Mouse (Mus musculus): ENCODE data around the gene Ntrk3. TPM values are rescaled to one million over a fixed set of nuclear protein-coding genes. Genes with fewer than 3 reads are reported as not detected.

Ntrk3 gene
- polyA plus RNA-seq, 1 experiment from 2014 or later, result 3.0 TPM

- H3K9me3 ChIP-seq, result no peaks in the 10 kb centered on the region
- no peak overlapping the region for H3K4me3 ChIP-seq (replicated peaks)
- H3K9ac ChIP-seq, result no peak overlapping the region
- H3K27me3 ChIP-seq (replicated peaks), result no peaks in the 10 kb centered on the region
- H3K4me2 ChIP-seq, result no peak overlapping the region
- H3K27ac ChIP-seq, result no peak overlapping the region
- 68% methylated on average over 5 of the region's 5 CpGs for WGBS
- H3K36me3 ChIP-seq, result no peaks in the 10 kb centered on the region
- no peaks in the 10 kb centered on the region for H3K4me1 ChIP-seq
- ATAC-seq (ENCODE audit: insufficient read depth, low FRiP score, low read depth), result no peak
Observed at GRCm38 (mm10) chr7:78347464-78347863, 390.3 kb downstream of the Ntrk3 start.

DNA sequence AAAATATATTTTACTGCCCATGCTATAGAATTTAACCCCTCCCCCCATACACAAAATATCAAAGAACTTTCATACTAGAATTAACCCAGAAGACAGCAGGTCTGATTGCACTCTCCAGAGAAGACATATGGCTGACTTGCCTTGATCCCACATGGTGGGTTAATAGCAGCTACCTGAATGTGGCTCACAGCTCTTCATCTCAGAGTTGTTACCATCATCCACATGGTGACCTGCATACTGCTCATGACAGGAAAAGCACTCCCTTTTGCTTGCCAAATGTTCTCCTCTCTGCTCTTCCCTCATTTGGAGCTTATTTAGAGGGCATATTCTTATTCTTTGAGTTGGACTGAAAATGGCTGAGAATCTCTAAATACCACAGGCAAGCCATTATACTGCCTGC lies 404.4 kb downstream of the Ntrk3 start:
- no peak for ATAC-seq (ENCODE audit: insufficient read depth, low FRiP score, low read depth)
- no peaks in the 10 kb centered on the region for H3K9me3 ChIP-seq
- H3K27me3 ChIP-seq (replicated peaks), result no peaks in the 10 kb centered on the region
- no peaks in the 10 kb centered on the region for H3K4me1 ChIP-seq
- H3K9ac ChIP-seq, result no peak overlapping the region
- no peak overlapping the region for H3K4me3 ChIP-seq (replicated peaks)
- H3K27ac ChIP-seq, result no peak overlapping the region
- no peaks in the 10 kb centered on the region for H3K36me3 ChIP-seq
- H3K4me2 ChIP-seq, result no peak overlapping the region

- H3K4me1 ChIP-seq, result no peaks in the 10 kb centered on the region
- 79% methylated on average over 2 of the region's 2 CpGs for WGBS
- H3K9me3 ChIP-seq, result no peaks in the 10 kb centered on the region
- no peaks in the 10 kb centered on the region for H3K27me3 ChIP-seq (replicated peaks)
- ATAC-seq (ENCODE audit: insufficient read depth, low FRiP score, low read depth), result no peak
- H3K9ac ChIP-seq, result no peak overlapping the region
- H3K27ac ChIP-seq, result no peak overlapping the region
- H3K4me2 ChIP-seq, result no peak overlapping the region
- no peak overlapping the region for H3K4me3 ChIP-seq (replicated peaks)
- H3K36me3 ChIP-seq, result no peaks in the 10 kb centered on the region
Observed at GRCm38 (mm10) chr7:78328301-78328700, 409.5 kb downstream of the Ntrk3 start.

DNA sequence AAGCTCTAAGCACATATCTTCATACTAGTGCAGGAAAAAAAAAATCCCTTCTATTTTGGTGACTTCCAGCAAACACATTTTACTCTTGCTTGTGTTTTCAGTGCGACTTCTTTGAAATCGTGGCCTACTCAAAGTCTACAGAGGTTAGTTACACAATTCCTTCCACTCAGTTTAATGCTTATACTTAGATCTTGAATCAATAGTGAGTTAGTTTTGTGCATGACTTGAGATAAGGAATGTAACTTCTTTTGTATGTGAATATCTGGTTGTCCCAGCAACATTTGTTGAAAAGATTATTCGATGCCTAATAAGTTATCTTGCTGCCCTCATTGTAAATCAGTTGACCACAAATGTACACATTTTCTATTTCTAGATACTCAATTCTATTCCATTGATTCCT lies 411.6 kb downstream of the Ntrk3 start:
- Histone ChIP-seq H3K9me3 (no peaks in the 10 kb centered on the region), H3K4me2 (no peak overlapping the region), H3K27me3 (replicated peaks) (no peaks in the 10 kb centered on the region), H3K4me1 (no peaks in the 10 kb centered on the region), H3K36me3 (no peaks in the 10 kb centered on the region), H3K27ac (no peak overlapping the region), H3K9ac (no peak overlapping the region), H3K4me3 (replicated peaks) (no peak overlapping the region)
- WGBS, result 76% methylated on average over 3 of the region's 3 CpGs
- no peak for ATAC-seq (ENCODE audit: insufficient read depth, low FRiP score, low read depth)

DNA sequence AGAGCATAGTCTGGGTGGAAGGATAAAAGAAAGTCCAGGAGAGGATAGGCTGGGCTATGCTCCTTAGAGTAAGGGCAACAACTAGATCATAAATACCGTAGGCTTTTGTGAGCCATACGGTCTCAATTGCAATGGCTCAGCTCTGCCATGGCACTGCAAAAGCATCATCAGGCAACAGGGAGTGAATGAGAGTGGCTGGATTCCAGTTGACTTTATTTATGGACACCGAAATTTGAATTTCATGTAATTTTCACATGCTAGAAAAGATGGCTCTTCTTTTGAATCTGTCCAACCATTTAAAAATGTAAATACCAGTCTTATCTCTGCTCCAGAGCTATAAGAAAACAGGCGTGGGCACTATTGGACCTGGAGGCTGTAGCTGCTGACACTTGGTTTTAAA lies 419.2 kb downstream of the Ntrk3 start:
- Histone ChIP-seq H3K4me3 (replicated peaks) (no peak overlapping the region), H3K27me3 (replicated peaks) (no peaks in the 10 kb centered on the region), H3K9ac (no peak overlapping the region), H3K36me3 (no peaks in the 10 kb centered on the region), H3K4me2 (no peak overlapping the region), H3K27ac (no peak overlapping the region), H3K4me1 (no peaks in the 10 kb centered on the region), H3K9me3 (no peaks in the 10 kb centered on the region)
- no peak for ATAC-seq (ENCODE audit: insufficient read depth, low FRiP score, low read depth)
- 85% methylated on average over 4 of the region's 4 CpGs for WGBS

DNA sequence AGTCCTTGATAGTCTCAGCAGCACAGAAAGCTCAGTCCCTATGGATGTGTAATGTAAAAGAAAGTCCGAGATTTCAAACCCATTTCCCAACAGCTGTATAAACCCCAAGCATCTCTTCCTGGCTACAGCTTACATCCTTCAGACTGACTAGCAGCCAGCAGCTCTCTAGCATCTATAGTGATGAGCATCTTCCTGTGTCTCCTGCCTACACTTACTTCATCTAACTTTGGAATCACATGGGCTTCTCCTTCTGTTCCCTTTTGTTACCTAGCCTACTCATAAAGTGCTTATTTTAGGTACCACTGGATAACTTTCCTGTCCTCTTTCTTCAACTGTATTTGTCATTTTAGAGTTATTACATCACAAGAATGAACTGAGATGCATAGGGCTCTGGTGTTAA lies 432.0 kb downstream of the Ntrk3 start:
- Histone ChIP-seq H3K9me3 (no peaks in the 10 kb centered on the region), H3K36me3 (no peaks in the 10 kb centered on the region)
- WGBS, result 70% methylated on average over 1 of the region's 1 CpGs

DNA sequence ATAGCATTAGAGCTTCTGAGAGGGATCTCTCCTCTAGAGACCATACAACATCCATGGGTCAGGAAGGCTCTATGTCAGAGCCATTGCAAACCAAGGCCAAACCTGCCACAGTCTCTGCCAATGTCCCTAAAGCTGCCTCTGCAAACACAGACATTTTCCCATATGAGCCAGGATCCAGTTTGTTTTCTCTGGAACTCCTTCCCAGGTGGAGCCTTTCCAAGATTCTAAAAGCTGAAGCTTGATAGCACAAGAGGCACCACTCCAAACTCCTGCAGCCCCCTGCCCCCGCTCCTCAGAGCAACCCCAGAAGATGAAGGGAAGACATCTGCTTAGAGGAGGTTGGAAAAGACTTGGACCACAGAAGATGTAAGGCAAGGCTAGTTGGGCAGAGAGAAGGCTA lies 432.8 kb downstream of the Ntrk3 start:
- Histone ChIP-seq H3K27me3 (replicated peaks) (no peaks in the 10 kb centered on the region), H3K4me1 (no peaks in the 10 kb centered on the region), H3K36me3 (no peaks in the 10 kb centered on the region), H3K4me3 (replicated peaks) (no peak overlapping the region), H3K4me2 (no peak overlapping the region), H3K9me3 (no peaks in the 10 kb centered on the region), H3K27ac (no peak overlapping the region), H3K9ac (no peak overlapping the region)
- 82% methylated on average over 1 of the region's 1 CpGs for WGBS
- no peak for ATAC-seq (ENCODE audit: insufficient read depth, low FRiP score, low read depth)

More for the DNA sequence above, 432.0 kb downstream of the Ntrk3 start:
- H3K4me2 ChIP-seq, result no peak overlapping the region
- no peaks in the 10 kb centered on the region for H3K27me3 ChIP-seq (replicated peaks)
- no peak overlapping the region for H3K27ac ChIP-seq
- H3K4me3 ChIP-seq (replicated peaks), result no peak overlapping the region
- no peak for ATAC-seq (ENCODE audit: insufficient read depth, low FRiP score, low read depth)
- no peaks in the 10 kb centered on the region for H3K4me1 ChIP-seq
- no peak overlapping the region for H3K9ac ChIP-seq

- Histone ChIP-seq H3K4me1 (no peaks in the 10 kb centered on the region), H3K4me3 (replicated peaks) (no peak overlapping the region), H3K9ac (no peak overlapping the region), H3K27ac (no peak overlapping the region), H3K4me2 (no peak overlapping the region), H3K27me3 (replicated peaks) (no peaks in the 10 kb centered on the region), H3K36me3 (no peaks in the 10 kb centered on the region), H3K9me3 (no peaks in the 10 kb centered on the region)
- no peak for ATAC-seq (ENCODE audit: insufficient read depth, low FRiP score, low read depth)
- WGBS, result 85% methylated on average over 5 of the region's 5 CpGs
Observed at GRCm38 (mm10) chr7:78297290-78297689, 440.5 kb downstream of the Ntrk3 start.

GRCm38 (mm10) chr7:78294322-78294721 lies 443.5 kb downstream of the Ntrk3 start:
- no peaks in the 10 kb centered on the region for H3K27me3 ChIP-seq (replicated peaks)
- 71% methylated on average over 3 of the region's 3 CpGs for WGBS
- no peak overlapping the region for H3K4me2 ChIP-seq
- no peak overlapping the region for H3K4me3 ChIP-seq (replicated peaks)
- ATAC-seq (ENCODE audit: insufficient read depth, low FRiP score, low read depth), result no peak
- no peaks in the 10 kb centered on the region for H3K36me3 ChIP-seq
- H3K4me1 ChIP-seq, result no peaks in the 10 kb centered on the region
- no peaks in the 10 kb centered on the region for H3K9me3 ChIP-seq
- no peak overlapping the region for H3K9ac ChIP-seq
- no peak overlapping the region for H3K27ac ChIP-seq

- no peaks in the 10 kb centered on the region for H3K4me1 ChIP-seq
- no peak for ATAC-seq (ENCODE audit: insufficient read depth, low FRiP score, low read depth)
- 74% methylated on average over 2 of the region's 2 CpGs for WGBS
- no peaks in the 10 kb centered on the region for H3K36me3 ChIP-seq
- H3K27ac ChIP-seq, result no peak overlapping the region
- no peak overlapping the region for H3K4me2 ChIP-seq
- H3K9me3 ChIP-seq, result no peaks in the 10 kb centered on the region
- H3K9ac ChIP-seq, result no peak overlapping the region
- H3K4me3 ChIP-seq (replicated peaks), result no peak overlapping the region
- no peaks in the 10 kb centered on the region for H3K27me3 ChIP-seq (replicated peaks)
Observed at GRCm38 (mm10) chr7:78290186-78290585, 447.6 kb downstream of the Ntrk3 start.

DNA sequence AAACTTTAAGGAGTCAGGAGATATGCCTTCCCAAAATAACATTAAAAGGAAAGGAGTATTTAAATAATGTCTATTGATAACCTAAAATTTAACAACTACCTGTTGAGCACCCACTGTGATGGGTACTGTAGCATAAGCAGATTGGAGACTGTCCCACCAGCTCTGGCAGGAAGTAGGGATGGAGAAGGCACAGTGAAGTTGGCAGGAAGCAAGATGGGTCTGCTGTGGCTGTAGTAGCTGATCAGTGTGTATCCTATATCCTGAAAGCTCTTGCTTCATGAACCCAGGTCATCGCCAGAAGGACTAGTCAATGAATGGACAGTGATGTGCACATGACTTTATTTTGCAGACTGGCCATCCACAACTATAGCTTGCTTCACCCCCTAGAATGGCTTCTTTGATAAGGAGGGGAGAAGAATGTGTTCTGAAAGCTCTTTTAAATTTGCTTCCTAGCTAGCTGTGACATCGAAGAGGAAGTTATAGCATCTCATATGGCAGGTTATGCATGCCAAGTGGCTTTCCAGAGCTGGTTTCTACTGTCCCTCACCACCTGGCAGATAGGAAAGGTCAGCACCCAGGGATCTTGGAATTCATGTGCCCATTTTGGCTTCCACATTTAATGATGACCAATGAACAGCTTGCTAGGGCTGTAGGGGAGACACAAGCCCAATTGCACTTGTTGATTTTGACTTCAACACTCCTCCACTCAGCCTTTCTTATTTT lies 451.1 kb downstream of the Ntrk3 start:
- Histone ChIP-seq H3K36me3 (no peaks in the 10 kb centered on the region), H3K9me3 (no peaks in the 10 kb centered on the region), H3K4me2 (no peak overlapping the region), H3K27ac (no peak overlapping the region), H3K27me3 (replicated peaks) (no peaks in the 10 kb centered on the region), H3K4me3 (replicated peaks) (no peak overlapping the region), H3K4me1 (no peaks in the 10 kb centered on the region), H3K9ac (no peak overlapping the region)
- no peak for ATAC-seq (ENCODE audit: insufficient read depth, low FRiP score, low read depth)
- WGBS, result 89% methylated on average over 2 of the region's 2 CpGs

- Histone ChIP-seq H3K4me3 (replicated peaks) (no peak overlapping the region), H3K27me3 (replicated peaks) (no peaks in the 10 kb centered on the region), H3K9ac (no peak overlapping the region), H3K4me2 (no peak overlapping the region), H3K9me3 (no peaks in the 10 kb centered on the region), H3K4me1 (peaks cover 6% of the 10 kb centered on the region; the same call in 1 of the 2 replicates), H3K27ac (no peak overlapping the region), H3K36me3 (no peaks in the 10 kb centered on the region)
- no peak for ATAC-seq (ENCODE audit: insufficient read depth, low FRiP score, low read depth)
- WGBS, result 84% methylated on average over 3 of the region's 3 CpGs
Observed at GRCm38 (mm10) chr7:78269506-78270250, 468.1 kb downstream of the Ntrk3 start.
